Mouse (Mus musculus) hematopoietic multipotent progenitor cell, adult 10-12 weeks (in vitro differentiated cells): ENCODE results near the gene Zfp212. TPM values are rescaled to one million over a fixed set of nuclear protein-coding genes. Genes with fewer than 3 reads are reported as not detected.

Experiments used
- polyA plus RNA-seq: library from polyadenylated mRNA; stranded (reverse); fragments of >175 nt; gene quantifications from 2 replicates; pipeline ENCODE4 v1.2.3, GENCODE M21; 2012; ENCODE audit warnings: low replicate concordance

Gene Zfp212
- 15.0 and 21.7 TPM in 2 replicates for polyA plus RNA-seq

DNA sequence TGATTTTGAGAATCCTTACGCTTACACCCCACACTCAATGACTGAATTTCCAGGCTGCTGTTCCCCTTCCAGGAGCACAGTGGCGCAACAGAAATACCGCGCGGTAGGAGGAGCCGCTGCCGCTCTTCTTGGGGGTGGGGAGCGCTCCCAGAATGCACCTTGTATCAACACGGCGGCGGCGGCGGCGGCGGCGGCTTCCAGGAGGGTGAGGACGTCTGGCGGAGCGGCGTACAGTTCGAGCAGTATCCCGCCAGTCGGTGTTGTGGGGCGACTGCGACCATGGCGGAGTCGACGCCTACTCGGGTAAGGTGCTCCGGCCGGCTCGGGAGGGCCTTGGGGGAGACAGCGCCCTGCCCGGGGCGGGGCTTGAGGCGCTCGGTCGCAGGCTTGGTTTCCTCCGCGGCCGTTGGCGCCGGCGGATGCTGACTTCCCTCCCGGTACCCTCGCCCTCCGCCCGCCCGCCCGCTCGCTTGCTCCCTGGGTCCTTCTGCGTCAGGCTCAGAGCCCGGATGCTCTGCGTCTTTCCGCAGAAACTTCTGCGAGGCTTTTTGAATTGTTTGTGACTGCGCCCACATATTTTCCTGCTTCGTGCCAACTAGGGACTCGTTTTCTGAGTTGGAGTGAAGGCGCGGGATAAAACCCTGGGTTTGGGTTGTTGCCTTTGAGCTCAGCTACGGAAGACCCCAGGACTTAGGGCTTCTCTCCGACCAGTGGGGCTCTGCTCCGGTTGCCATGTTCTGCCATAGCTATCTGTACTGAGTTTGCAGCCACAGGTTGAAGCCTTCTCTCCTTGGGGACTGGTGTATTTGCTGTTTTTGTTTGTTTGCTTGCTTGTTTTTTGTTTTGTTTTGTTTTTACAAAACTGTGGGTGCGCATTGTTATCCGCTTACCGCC is at the start of gene Zfp212:
TSS of gene Zfp212 (plus strand) at position 30 of the 894 bp plus-strand sequence.

GRCm38 (mm10) chr6:47877058-47877457 is 43.2 kb upstream of the Zfp212 start, which contains the start of gene Zfp282:
Gene Zfp282, plus strand, starts transcription at chr6:47877204.

GRCm38 (mm10) chr6:47953191-47953726 is 33.0 kb downstream of the Zfp212 start, which contains the start of gene Zfp956:
Gene Zfp956, plus strand, starts transcription at chr6:47953390.

Other genes with a start within 250 kb of the Zfp212 start
- 4.8 and 12.1 TPM in 2 replicates for gene Pdia4, start 107.0 kb upstream of the Zfp212 start, polyA plus RNA-seq
- 0.12 TPM in 1 of 2 replicates, not detected in the other for gene Zfp786, start 89.6 kb upstream of the Zfp212 start, polyA plus RNA-seq
- 9.9 and 17.0 TPM in 2 replicates for gene Zfp398, start 84.8 kb upstream of the Zfp212 start, polyA plus RNA-seq
- 11.8 and 17.0 TPM in 2 replicates for gene Zfp282, start 43.3 kb upstream of the Zfp212 start, polyA plus RNA-seq
- 11.4 and 24.4 TPM in 2 replicates for gene Zfp956, start 32.9 kb downstream of the Zfp212 start, polyA plus RNA-seq
- gene Zfp777, start 128.4 kb downstream of the Zfp212 start, polyA plus RNA-seq, result 43.2 and 60.0 TPM in 2 replicates
- 32.3 and 61.3 TPM in 2 replicates for gene Zfp746, start 166.1 kb downstream of the Zfp212 start, polyA plus RNA-seq